Mouse (Mus musculus) cortical plate, adult 2 months (tissue): ENCODE results near the gene Fhad1.

ENCODE experiments used
- CTCF ChIP-seq: fragments of 200-500 bp; IDR thresholded peaks from 2 replicates; pipeline ENCODE4 v1.5.1; 2011; ENCODE audit warnings: mild to moderate bottlenecking, control low read depth, low read length; ENCODE audit not compliant: insufficient read depth; ENCODE audit errors: extremely low read depth
- POLR2A ChIP-seq: fragments of 200-500 bp; IDR thresholded peaks from 2 replicates; pipeline ENCODE4 v1.6.1; 2011; ENCODE audit warnings: mild to moderate bottlenecking, low read length, control low read depth; ENCODE audit not compliant: insufficient read depth; ENCODE audit errors: extremely low read depth

- no peak for TF ChIP-seq CTCF
- TF ChIP-seq POLR2A = no peak
These were observed 155.5 kb downstream of the Fhad1 start for GRCm38 (mm10) chr4:141859351-141859750.
